Mouse (Mus musculus) heart, embryonic 12.5 days (tissue): ENCODE results near the gene Sppl2a. TPM values are rescaled to one million over a fixed set of nuclear protein-coding genes. Genes with fewer than 3 reads are reported as not detected.
"Not testable (repeated sequence)": the region's sequence is repeated elsewhere in the genome, so short reads cannot be mapped to it uniquely, and the experiment has no call there.

Source experiments
- ATAC-seq: fragments of 200-750 bp; cut with Nextera tagmentation; 2 replicates; pipeline ENCODE4 v1.8.0; 2017; ENCODE audit warnings: moderate TSS enrichment, moderate library complexity; ENCODE audit not compliant: insufficient number of reproducible peaks, low FRiP score
- H3K27ac ChIP-seq: fragments of 300-500 bp; sonication (generic); 2 replicates; pipeline ENCODE4 v1.5.1; 2016; ENCODE audit warnings: mild to moderate bottlenecking, moderate library complexity; ENCODE audit not compliant: poor library complexity, severe bottlenecking
- H3K27me3 ChIP-seq: fragments of 300-500 bp; sonication (generic); replicated peaks from 2 replicates; pipeline ENCODE4 v1.6.1; 2016; ENCODE audit warnings: mild to moderate bottlenecking, moderate library complexity
- H3K36me3 ChIP-seq: fragments of 300-500 bp; sonication (generic); 2 replicates; pipeline ENCODE4 v1.6.1; 2016; ENCODE audit warnings: mild to moderate bottlenecking, moderate library complexity
- H3K4me1 ChIP-seq: fragments of 300-500 bp; sonication (generic); replicated peaks from 2 replicates; pipeline ENCODE4 v1.6.1; 2016; ENCODE audit warnings: mild to moderate bottlenecking
- H3K4me2 ChIP-seq: fragments of 300-500 bp; sonication (generic); 2 replicates; pipeline ENCODE4 v1.6.1; 2016; ENCODE audit warnings: mild to moderate bottlenecking, moderate library complexity
- H3K4me3 ChIP-seq: fragments of 300-500 bp; sonication (generic); 2 replicates; pipeline ENCODE4 v1.5.1; 2016; ENCODE audit warnings: mild to moderate bottlenecking
- H3K9ac ChIP-seq: fragments of 300-500 bp; sonication (generic); 2 replicates; pipeline ENCODE4 v1.6.1; 2016; ENCODE audit warnings: mild to moderate bottlenecking, moderate library complexity
- H3K9me3 ChIP-seq: fragments of 300-500 bp; sonication (generic); replicated peaks from 2 replicates; pipeline ENCODE4 v1.6.1; 2016; ENCODE audit warnings: mild to moderate bottlenecking, moderate library complexity
- WGBS: fragments of 180-500 bp; shearing (Covaris S2); methylation state at CpG from one replicate; pipeline ENCODE4 v1.1.7; 2016; 5-methylcytosine and 5-hydroxymethylcytosine counted together
- polyA plus RNA-seq: library from polyadenylated mRNA; unstranded; fragments of >200 nt; fragmentation: Nextera tagmentation; extraction: Ambion mirVana; gene quantifications from 2 replicates; pipeline ENCODE4 v1.2.1, GENCODE M21; 2016

Sppl2a gene
- 33.5 and 35.0 TPM in 2 replicates for polyA plus RNA-seq

- H3K4me1 ChIP-seq = peaks cover 4% of the 10 kb centered on the region; the same call in 1 of the 2 replicates
- H3K9ac ChIP-seq = peak within 1 kb of the TSS; percentile 81
- under 1% methylated on average over 34 of the region's 35 CpGs for WGBS
- H3K4me3 ChIP-seq = peak within 1 kb of the TSS; percentile 75
- peak within 1 kb of the TSS; percentile 97 for H3K27ac ChIP-seq
- H3K4me2 ChIP-seq = peak within 1 kb of the TSS; percentile 78
- H3K36me3 ChIP-seq = no peaks in the 10 kb centered on the region
- ATAC-seq = peak; percentile 98
- H3K9me3 ChIP-seq = no peaks in the 10 kb centered on the region
- no peaks in the 10 kb centered on the region for H3K27me3 ChIP-seq
Measured at GRCm38 (mm10) chr2:126932897-126933641, at the start of gene Sppl2a. Sppl2a (minus strand) TSS chr2:126933235.

- ATAC-seq = no peak
- Histone ChIP-seq H3K27ac (no peak overlapping the region), H3K9me3 (no peaks in the 10 kb centered on the region), H3K4me3 (no peak overlapping the region), H3K4me2 (no peak overlapping the region), H3K4me1 (no peaks in the 10 kb centered on the region), H3K9ac (no peak overlapping the region), H3K27me3 (no peaks in the 10 kb centered on the region), H3K36me3 (no peaks in the 10 kb centered on the region)
- WGBS = 68% methylated on average over 6 of the region's 6 CpGs
Measured at GRCm38 (mm10) chr2:126977428-126977827, 44.4 kb upstream of the Sppl2a start.

GRCm38 (mm10) chr2:126961696-126962095 is 28.7 kb upstream of the Sppl2a start:
- 62% methylated on average over 2 of the region's 2 CpGs for WGBS
- Histone ChIP-seq H3K9me3 (no peaks in the 10 kb centered on the region), H3K4me2 (no peak overlapping the region), H3K36me3 (no peaks in the 10 kb centered on the region), H3K27ac (no peak overlapping the region), H3K27me3 (no peaks in the 10 kb centered on the region), H3K9ac (no peak overlapping the region), H3K4me1 (no peaks in the 10 kb centered on the region), H3K4me3 (no peak overlapping the region)
- ATAC-seq = no peak

- 75% methylated on average over 7 of the region's 7 CpGs for WGBS
- Histone ChIP-seq H3K27me3 (no peaks in the 10 kb centered on the region), H3K27ac (no peak overlapping the region), H3K4me1 (peaks cover 4% of the 10 kb centered on the region; the same call in 1 of the 2 replicates), H3K9ac (no peak overlapping the region), H3K4me2 (no peak overlapping the region), H3K36me3 (no peaks in the 10 kb centered on the region), H3K9me3 (no peaks in the 10 kb centered on the region), H3K4me3 (no peak overlapping the region)
- ATAC-seq = no peak
Measured at GRCm38 (mm10) chr2:126955671-126956070, 22.6 kb upstream of the Sppl2a start.

GRCm38 (mm10) chr2:126951085-126951484 is 18.1 kb upstream of the Sppl2a start:
- H3K36me3 ChIP-seq = no peaks in the 10 kb centered on the region
- no peak overlapping the region for H3K9ac ChIP-seq
- no peak overlapping the region for H3K4me2 ChIP-seq
- H3K27ac ChIP-seq = no peak overlapping the region; the same call in 1 of the 2 replicates
- peaks cover 11% of the 10 kb centered on the region for H3K4me1 ChIP-seq
- H3K4me3 ChIP-seq = no peak overlapping the region
- H3K27me3 ChIP-seq = no peaks in the 10 kb centered on the region
- no peak for ATAC-seq
- WGBS = 47% methylated on average over 7 of the region's 7 CpGs
- H3K9me3 ChIP-seq = no peaks in the 10 kb centered on the region

GRCm38 (mm10) chr2:126950453-126950852 is 17.4 kb upstream of the Sppl2a start:
- Histone ChIP-seq H3K36me3 (no peaks in the 10 kb centered on the region), H3K9me3 (no peaks in the 10 kb centered on the region), H3K4me2 (no peak overlapping the region), H3K4me3 (no peak overlapping the region), H3K27me3 (no peaks in the 10 kb centered on the region), H3K9ac (no peak overlapping the region), H3K4me1 (peaks cover 11% of the 10 kb centered on the region), H3K27ac (peak overlapping the region; percentile 27; the same call in 1 of the 2 replicates)
- 80% methylated on average over 5 of the region's 5 CpGs for WGBS
- no peak for ATAC-seq

- WGBS = 31% methylated on average over 3 of the region's 3 CpGs
- ATAC-seq = peak; percentile 55; the same call in 1 of the 2 replicates
- H3K27ac ChIP-seq = 0 out of 2 replicates have a peak overlapping the region, but pooled peaks have one; percentile 16
Measured at GRCm38 (mm10) chr2:126949856-126950255, 16.8 kb upstream of the Sppl2a start.

GRCm38 (mm10) chr2:126949297-126949696 is 16.3 kb upstream of the Sppl2a start:
- not testable (repeated sequence) for H3K9me3 ChIP-seq, H3K27me3 ChIP-seq, H3K36me3 ChIP-seq, H3K4me2 ChIP-seq, ATAC-seq, H3K9ac ChIP-seq, H3K27ac ChIP-seq, H3K4me3 ChIP-seq
- H3K4me1 ChIP-seq = peaks cover 11% of the 10 kb centered on the region
- WGBS = 77% methylated on average over 6 of the region's 6 CpGs

More at GRCm38 (mm10) chr2:126949856-126950255, 16.8 kb upstream of the Sppl2a start:
- Histone ChIP-seq H3K9ac (no peak overlapping the region), H3K4me3 (no peak overlapping the region), H3K4me2 (no peak overlapping the region), H3K36me3 (no peaks in the 10 kb centered on the region), H3K27me3 (no peaks in the 10 kb centered on the region), H3K4me1 (peaks cover 11% of the 10 kb centered on the region), H3K9me3 (no peaks in the 10 kb centered on the region)

- Histone ChIP-seq H3K27ac (no peak overlapping the region), H3K9me3 (no peaks in the 10 kb centered on the region), H3K4me2 (no peak overlapping the region), H3K27me3 (no peaks in the 10 kb centered on the region), H3K9ac (no peak overlapping the region), H3K4me1 (peaks cover 11% of the 10 kb centered on the region), H3K36me3 (no peaks in the 10 kb centered on the region), H3K4me3 (no peak overlapping the region)
- WGBS = 78% methylated on average over 3 of the region's 3 CpGs
- no peak for ATAC-seq
Measured at GRCm38 (mm10) chr2:126948231-126948630, 15.2 kb upstream of the Sppl2a start.

GRCm38 (mm10) chr2:126947646-126948045 is 14.6 kb upstream of the Sppl2a start:
- Histone ChIP-seq H3K4me1 (peaks cover 11% of the 10 kb centered on the region), H3K9me3 (no peaks in the 10 kb centered on the region), H3K4me3 (no peak overlapping the region), H3K36me3 (no peaks in the 10 kb centered on the region), H3K9ac (no peak overlapping the region), H3K27me3 (no peaks in the 10 kb centered on the region), H3K27ac (no peak overlapping the region), H3K4me2 (no peak overlapping the region)
- ATAC-seq = no peak

GRCm38 (mm10) chr2:126943211-126943610 is 10.2 kb upstream of the Sppl2a start:
- H3K27me3 ChIP-seq = no peaks in the 10 kb centered on the region
- no peak overlapping the region for H3K4me3 ChIP-seq
- H3K9me3 ChIP-seq = no peaks in the 10 kb centered on the region
- no peaks in the 10 kb centered on the region for H3K36me3 ChIP-seq
- peaks cover under 1% of the 10 kb centered on the region; the same call in 1 of the 2 replicates for H3K4me1 ChIP-seq
- H3K27ac ChIP-seq = no peak overlapping the region
- ATAC-seq = no peak
- no peak overlapping the region for H3K9ac ChIP-seq
- H3K4me2 ChIP-seq = no peak overlapping the region
- WGBS = 80% methylated on average over 2 of the region's 2 CpGs
